Mouse (Mus musculus): ENCODE measurements around the gene Zswim4.

- TF ChIP-seq EP300 (optimal IDR thresholded peaks at IDR 0.05) (no peak), CTCF (IDR thresholded peaks at IDR 0.05; ENCODE audit: low read depth) (no peak)
Observed at GRCm38 (mm10) chr8:84280777-84281176, 43.9 kb upstream of the Zswim4 start.
